Mouse (Mus musculus) liver, embryonic 11.5 days (tissue): ENCODE results near the gene Olfr498. TPM values are rescaled to one million over a fixed set of nuclear protein-coding genes. Genes with fewer than 3 reads are reported as not detected.

Experiments
- ATAC-seq: fragments of 200-750 bp; cut with Nextera tagmentation; replicated peaks from 2 replicates; pipeline ENCODE4 v1.8.0; 2017; ENCODE audit warnings: moderate number of reproducible peaks, mild to moderate bottlenecking, moderate TSS enrichment, moderate library complexity; ENCODE audit not compliant: low FRiP score
- DNase-seq: peaks from one replicate; pipeline ENCODE4 v3.0.0-alpha.2; 2017; ENCODE audit warnings: low spot score
- H3K27ac ChIP-seq: fragments of 300-500 bp; sonication (generic); 2 replicates; pipeline ENCODE4 v1.5.1; 2014; ENCODE audit warnings: mild to moderate bottlenecking, low read depth, low read length, control low read depth
- H3K27me3 ChIP-seq: fragments of 300-500 bp; sonication (generic); replicated peaks from 2 replicates; pipeline ENCODE4 v1.6.1; 2014; ENCODE audit warnings: low read length, mixed read lengths; ENCODE audit not compliant: control insufficient read depth, insufficient read depth
- H3K36me3 ChIP-seq: fragments of 300-500 bp; sonication (generic); 2 replicates; pipeline ENCODE4 v1.6.1; 2014; ENCODE audit warnings: mild to moderate bottlenecking, low read length, moderate library complexity, mixed read lengths; ENCODE audit not compliant: control insufficient read depth, insufficient read depth
- H3K4me1 ChIP-seq: fragments of 300-500 bp; sonication (generic); replicated peaks from 2 replicates; pipeline ENCODE4 v1.6.1; 2014; ENCODE audit warnings: low read length, mixed read lengths; ENCODE audit not compliant: control insufficient read depth, insufficient read depth
- H3K4me2 ChIP-seq: fragments of 300-500 bp; sonication (generic); 2 replicates; pipeline ENCODE4 v1.6.1; 2014; ENCODE audit warnings: mild to moderate bottlenecking, control low read depth, moderate library complexity
- H3K4me3 ChIP-seq: fragments of 300-500 bp; sonication (generic); 2 replicates; pipeline ENCODE4 v1.5.1; 2014; ENCODE audit warnings: low read depth, low read length, control low read depth
- H3K9ac ChIP-seq: fragments of 300-500 bp; sonication (generic); 2 replicates; pipeline ENCODE4 v1.6.1; 2014; ENCODE audit warnings: low read depth, low read length, control low read depth
- H3K9me3 ChIP-seq: fragments of 300-500 bp; sonication (generic); 2 replicates; pipeline ENCODE4 v1.6.1; 2016; ENCODE audit warnings: low read length, inconsistent platforms, mixed read lengths; ENCODE audit not compliant: control insufficient read depth
- WGBS: fragments of 180-500 bp; shearing (Covaris S2); extraction: QIAGEN DNeasy Blood & Tissue Kit; methylation state at CpG from one replicate; pipeline ENCODE4 v1.1.7; 2014; 5-methylcytosine and 5-hydroxymethylcytosine counted together
- polyA plus RNA-seq: library from polyadenylated mRNA; unstranded; fragments of >200 nt; fragmentation: Nextera tagmentation; extraction: Ambion mirVana; gene quantifications from 2 replicates; pipeline ENCODE4 v1.2.1, GENCODE M21; 2014

Gene Olfr498
- not detected in 2 replicates for polyA plus RNA-seq

- WGBS, result 77% methylated on average over 1 of the region's 1 CpGs
- H3K9ac ChIP-seq, result no peak within 1 kb of the TSS
- no peak for DNase-seq
Observed at GRCm38 (mm10) chr7:108465026-108465425, at the start of gene Olfr498. Gene Olfr498, plus strand, starts transcription at chr7:108465326.

GRCm38 (mm10) chr7:108420121-108420520, 45.0 kb upstream of the Olfr498 start, which contains the start of gene Olfr497:
Gene Olfr497, plus strand, starts transcription at chr7:108420421.
- no peak within 1 kb of the TSS for H3K9ac ChIP-seq
- no peak for DNase-seq
- ATAC-seq, result no peak
- no peak within 1 kb of the TSS for H3K4me3 ChIP-seq
- H3K27ac ChIP-seq, result no peak within 1 kb of the TSS
- WGBS, result 70% methylated on average over 2 of the region's 2 CpGs
- no peaks in the 10 kb centered on the region for H3K27me3 ChIP-seq
- no peaks in the 10 kb centered on the region for H3K4me1 ChIP-seq
- H3K36me3 ChIP-seq, result no peaks in the 10 kb centered on the region
- no peaks in the 10 kb centered on the region for H3K9me3 ChIP-seq
- no peak within 1 kb of the TSS for H3K4me2 ChIP-seq

More at GRCm38 (mm10) chr7:108465026-108465425, at the start of gene Olfr498:
- no peaks in the 10 kb centered on the region for H3K36me3 ChIP-seq
- H3K27ac ChIP-seq, result no peak within 1 kb of the TSS
- no peaks in the 10 kb centered on the region for H3K4me1 ChIP-seq
- no peak for ATAC-seq
- H3K9me3 ChIP-seq, result no peaks in the 10 kb centered on the region; the same call in 1 of the 2 replicates
- H3K4me2 ChIP-seq, result no peak within 1 kb of the TSS
- no peaks in the 10 kb centered on the region for H3K27me3 ChIP-seq
- H3K4me3 ChIP-seq, result no peak within 1 kb of the TSS

Other genes with a start within 250 kb of the Olfr498 start
- not detected in 2 replicates for gene Olfr488, start 207.0 kb upstream of the Olfr498 start, polyA plus RNA-seq
- gene Olfr490, start 176.4 kb upstream of the Olfr498 start, polyA plus RNA-seq, result not detected in 2 replicates
- gene Olfr491, start 151.9 kb upstream of the Olfr498 start, polyA plus RNA-seq, result not detected in 2 replicates
- gene Olfr492, start 141.7 kb upstream of the Olfr498 start, polyA plus RNA-seq, result not detected in 2 replicates
- gene Olfr493, start 118.3 kb upstream of the Olfr498 start, polyA plus RNA-seq, result not detected in 2 replicates
- gene Olfr494, start 100.0 kb upstream of the Olfr498 start, polyA plus RNA-seq, result not detected in 2 replicates
- not detected in 2 replicates for gene Olfr495, start 72.2 kb upstream of the Olfr498 start, polyA plus RNA-seq
- not detected in 2 replicates for gene Olfr497, start 44.9 kb upstream of the Olfr498 start, polyA plus RNA-seq
- not detected in 2 replicates for gene Olfr502, start 59.7 kb downstream of the Olfr498 start, polyA plus RNA-seq
- not detected in 2 replicates for gene Olfr503, start 79.2 kb downstream of the Olfr498 start, polyA plus RNA-seq
- not detected in 2 replicates for gene Olfr504, start 100.5 kb downstream of the Olfr498 start, polyA plus RNA-seq
- gene Olfr506, start 145.5 kb downstream of the Olfr498 start, polyA plus RNA-seq, result not detected in 2 replicates
- gene Olfr507, start 156.5 kb downstream of the Olfr498 start, polyA plus RNA-seq, result not detected in 2 replicates
- gene Olfr508, start 164.7 kb downstream of the Olfr498 start, polyA plus RNA-seq, result not detected in 2 replicates
- gene Olfr509, start 186.6 kb downstream of the Olfr498 start, polyA plus RNA-seq, result not detected in 2 replicates
- gene Olfr510, start 201.1 kb downstream of the Olfr498 start, polyA plus RNA-seq, result not detected in 2 replicates
- gene Olfr512, start 248.0 kb downstream of the Olfr498 start, polyA plus RNA-seq, result not detected in 2 replicates